Mouse (Mus musculus) myocyte (in vitro differentiated cells): ENCODE data around the gene Zbtb32.

ENCODE experiments used
- MYOG ChIP-seq, 3 experiments: IDR thresholded peaks; one replicate each; pipeline ENCODE4 v1.6.1; 2011; ENCODE audit warnings: control low read depth in 2 of 3, low read depth in 2 of 3, mild to moderate bottlenecking in 2 of 3; ENCODE audit not compliant: insufficient read length in 2 of 3, control insufficient read depth in 1 of 3, insufficient read depth in 1 of 3
- POLR2AphosphoS2 ChIP-seq: IDR thresholded peaks from one replicate; pipeline ENCODE4 v1.6.1; 2011; ENCODE audit warnings: low read depth, control low read depth; ENCODE audit not compliant: insufficient read length

GRCm38 (mm10) chr7:30590927-30591604 lies 7.6 kb downstream of the Zbtb32 start:
- TF ChIP-seq MYOG (IDR thresholded peaks at IDR 0.05; ENCODE audit: control insufficient read depth in 1 of 3, insufficient read depth in 1 of 3, insufficient read length in 2 of 3, low read depth in 2 of 3) (no peak), POLR2AphosphoS2 (no peak)
